Mouse (Mus musculus) limb, embryonic 15.5 days (tissue): ENCODE data around the gene Rab34. TPM values are rescaled to one million over a fixed set of nuclear protein-coding genes. Genes with fewer than 3 reads are reported as not detected.

Experiments used
- ATAC-seq: fragments of 200-750 bp; cut with Nextera tagmentation; 2 replicates; pipeline ENCODE4 v1.8.0; 2017; ENCODE audit warnings: low read depth, moderate TSS enrichment; ENCODE audit not compliant: insufficient number of reproducible peaks, low FRiP score, low TSS enrichment
- H3K27ac ChIP-seq: fragments of 300-500 bp; sonication (generic); 2 replicates; pipeline ENCODE4 v1.5.1; 2015; ENCODE audit warnings: moderate library complexity, mild to moderate bottlenecking, inconsistent platforms
- H3K27me3 ChIP-seq: fragments of 300-500 bp; sonication (generic); 2 replicates; pipeline ENCODE4 v1.6.1; 2015; ENCODE audit warnings: inconsistent platforms
- H3K36me3 ChIP-seq: fragments of 300-500 bp; sonication (generic); 2 replicates; pipeline ENCODE4 v1.6.1; 2015; ENCODE audit warnings: inconsistent platforms
- H3K4me1 ChIP-seq: fragments of 300-500 bp; sonication (generic); 2 replicates; pipeline ENCODE4 v1.6.1; 2015; ENCODE audit warnings: inconsistent platforms
- H3K4me2 ChIP-seq: fragments of 300-500 bp; sonication (generic); 2 replicates; pipeline ENCODE4 v1.6.1; 2015; ENCODE audit warnings: mild to moderate bottlenecking, inconsistent platforms
- H3K4me3 ChIP-seq: fragments of 300-500 bp; sonication (generic); 2 replicates; pipeline ENCODE4 v1.5.1; 2015; ENCODE audit warnings: mild to moderate bottlenecking, inconsistent platforms
- H3K9ac ChIP-seq: fragments of 300-500 bp; sonication (generic); 2 replicates; pipeline ENCODE4 v1.6.1; 2015; ENCODE audit warnings: inconsistent platforms
- H3K9me3 ChIP-seq: fragments of 300-500 bp; sonication (generic); 2 replicates; pipeline ENCODE4 v1.6.1; 2016; ENCODE audit warnings: inconsistent platforms
- WGBS: fragments of 180-500 bp; shearing (Covaris S2); methylation state at CpG from one replicate; pipeline ENCODE4 v1.1.7; 2015; 5-methylcytosine and 5-hydroxymethylcytosine counted together
- polyA plus RNA-seq: library from polyadenylated mRNA; unstranded; fragments of >200 nt; fragmentation: Nextera tagmentation; extraction: Ambion mirVana; gene quantifications from 2 replicates; pipeline ENCODE4 v1.2.1, GENCODE M21; 2015

Rab34 gene
- polyA plus RNA-seq, 1 experiment from 2014 or later, result 153 TPM

- Histone ChIP-seq H3K27me3 (no peaks in the 10 kb centered on the region), H3K9me3 (no peaks in the 10 kb centered on the region), H3K9ac (no peak overlapping the region), H3K27ac (no peak overlapping the region), H3K4me1 (peaks cover 55% of the 10 kb centered on the region), H3K4me2 (no peak overlapping the region), H3K36me3 (peaks cover 68% of the 10 kb centered on the region), H3K4me3 (no peak overlapping the region)
- ATAC-seq, result no peak
- 76% methylated on average over 7 of the region's 7 CpGs for WGBS
Observed at GRCm38 (mm10) chr11:78159557-78159956, 28.7 kb upstream of the Rab34 start.

- Histone ChIP-seq H3K27ac (0 out of 2 replicates have a peak overlapping the region, but pooled peaks have one; percentile 11), H3K27me3 (no peaks in the 10 kb centered on the region), H3K4me2 (no peak overlapping the region), H3K4me1 (peaks cover 52% of the 10 kb centered on the region), H3K9ac (no peak overlapping the region), H3K36me3 (peaks cover 61% of the 10 kb centered on the region), H3K9me3 (no peaks in the 10 kb centered on the region), H3K4me3 (no peak overlapping the region)
- ATAC-seq, result no peak
- 86% methylated on average over 18 of the region's 18 CpGs for WGBS
Observed at GRCm38 (mm10) chr11:78160171-78160570, 28.1 kb upstream of the Rab34 start.

GRCm38 (mm10) chr11:78160675-78161074, 27.6 kb upstream of the Rab34 start:
- no peak for ATAC-seq
- Histone ChIP-seq H3K9ac (no peak overlapping the region), H3K4me1 (peaks cover 54% of the 10 kb centered on the region), H3K27me3 (no peaks in the 10 kb centered on the region), H3K9me3 (no peaks in the 10 kb centered on the region), H3K36me3 (peaks cover 59% of the 10 kb centered on the region), H3K4me2 (no peak overlapping the region), H3K27ac (0 out of 2 replicates have a peak overlapping the region, but pooled peaks have one; percentile 35), H3K4me3 (no peak overlapping the region)
- WGBS, result 88% methylated on average over 3 of the region's 3 CpGs

- Histone ChIP-seq H3K4me1 (peaks cover 58% of the 10 kb centered on the region), H3K27me3 (no peaks in the 10 kb centered on the region), H3K4me2 (0 out of 2 replicates have a peak overlapping the region, but pooled peaks have one; percentile 0), H3K36me3 (peaks cover 57% of the 10 kb centered on the region), H3K9ac (no peak overlapping the region), H3K4me3 (no peak overlapping the region), H3K27ac (0 out of 2 replicates have a peak overlapping the region, but pooled peaks have one; percentile 35), H3K9me3 (no peaks in the 10 kb centered on the region)
- WGBS, result 87% methylated on average over 14 of the region's 14 CpGs
- ATAC-seq, result no peak
Observed at GRCm38 (mm10) chr11:78161169-78161568, 27.1 kb upstream of the Rab34 start.

GRCm38 (mm10) chr11:78161968-78162367, 26.3 kb upstream of the Rab34 start:
- H3K27ac ChIP-seq, result peak overlapping the region; percentile 98
- peak overlapping the region; percentile 90 for H3K4me2 ChIP-seq
- peaks cover 66% of the 10 kb centered on the region for H3K4me1 ChIP-seq
- ATAC-seq, result peak; percentile 0; the same call in 1 of the 2 replicates
- peak overlapping the region; percentile 86 for H3K4me3 ChIP-seq
- WGBS, result 27% methylated on average over 4 of the region's 4 CpGs
- H3K9me3 ChIP-seq, result no peaks in the 10 kb centered on the region
- H3K9ac ChIP-seq, result no peak overlapping the region
- peaks cover 49% of the 10 kb centered on the region for H3K36me3 ChIP-seq
- H3K27me3 ChIP-seq, result no peaks in the 10 kb centered on the region

GRCm38 (mm10) chr11:78162504-78162903, 25.7 kb upstream of the Rab34 start:
- Histone ChIP-seq H3K9ac (no peak overlapping the region), H3K4me1 (peaks cover 67% of the 10 kb centered on the region), H3K27ac (peak overlapping the region; percentile 98), H3K27me3 (no peaks in the 10 kb centered on the region), H3K9me3 (no peaks in the 10 kb centered on the region), H3K36me3 (peaks cover 46% of the 10 kb centered on the region), H3K4me3 (peak overlapping the region; percentile 86), H3K4me2 (peak overlapping the region; percentile 90)
- no peak for ATAC-seq
- 25% methylated on average over 6 of the region's 6 CpGs for WGBS

GRCm38 (mm10) chr11:78163045-78163444, 25.2 kb upstream of the Rab34 start:
- Histone ChIP-seq H3K9me3 (no peaks in the 10 kb centered on the region), H3K27ac (peak overlapping the region; percentile 98), H3K27me3 (no peaks in the 10 kb centered on the region), H3K4me2 (peak overlapping the region; percentile 90), H3K36me3 (peaks cover 40% of the 10 kb centered on the region), H3K4me3 (peak overlapping the region; percentile 86), H3K9ac (peak overlapping the region; percentile 14; the same call in 1 of the 2 replicates), H3K4me1 (peaks cover 64% of the 10 kb centered on the region)
- ATAC-seq, result no peak
- 31% methylated on average over 2 of the region's 2 CpGs for WGBS

GRCm38 (mm10) chr11:78163681-78164603, 24.3 kb upstream of the Rab34 start:
- 0% methylated on average over 22 of the region's 22 CpGs for WGBS
- Histone ChIP-seq H3K27me3 (no peaks in the 10 kb centered on the region), H3K4me3 (peak overlapping the region; percentile 86), H3K36me3 (peaks cover 31% of the 10 kb centered on the region), H3K9ac (peak overlapping the region; percentile 93), H3K9me3 (no peaks in the 10 kb centered on the region), H3K4me1 (peaks cover 65% of the 10 kb centered on the region), H3K27ac (peak overlapping the region; percentile 98), H3K4me2 (peak overlapping the region; percentile 90)
- ATAC-seq, result peak; percentile 52

GRCm38 (mm10) chr11:78164604-78164923, 23.7 kb upstream of the Rab34 start:
- H3K9me3 ChIP-seq, result no peaks in the 10 kb centered on the region
- H3K27ac ChIP-seq, result peak overlapping the region; percentile 98
- H3K27me3 ChIP-seq, result no peaks in the 10 kb centered on the region
- H3K4me3 ChIP-seq, result peak overlapping the region; percentile 86
- H3K4me1 ChIP-seq, result peaks cover 64% of the 10 kb centered on the region
- peak overlapping the region; percentile 93 for H3K9ac ChIP-seq
- peak overlapping the region; percentile 90 for H3K4me2 ChIP-seq
- ATAC-seq, result no peak
- peaks cover 27% of the 10 kb centered on the region for H3K36me3 ChIP-seq
- WGBS, result 0% methylated on average over 14 of the region's 14 CpGs

GRCm38 (mm10) chr11:78164924-78165760, 23.1 kb upstream of the Rab34 start, which contains the start of gene Traf4:
Gene Traf4 (minus strand): TSS chr11:78165589.
- Histone ChIP-seq H3K27me3 (no peaks in the 10 kb centered on the region), H3K27ac (peak within 1 kb of the TSS; percentile 98), H3K9ac (peak within 1 kb of the TSS; percentile 93), H3K9me3 (no peaks in the 10 kb centered on the region), H3K36me3 (peaks cover 21% of the 10 kb centered on the region), H3K4me3 (peak within 1 kb of the TSS; percentile 86), H3K4me2 (peak within 1 kb of the TSS; percentile 90), H3K4me1 (peaks cover 58% of the 10 kb centered on the region)
- WGBS, result under 1% methylated on average over 78 of the region's 78 CpGs
- ATAC-seq, result peak; percentile 77

- peak overlapping the region; percentile 98 for H3K27ac ChIP-seq
- H3K4me1 ChIP-seq, result peaks cover 52% of the 10 kb centered on the region
- peak overlapping the region; percentile 86 for H3K4me3 ChIP-seq
- no peaks in the 10 kb centered on the region for H3K9me3 ChIP-seq
- H3K27me3 ChIP-seq, result no peaks in the 10 kb centered on the region
- H3K36me3 ChIP-seq, result peaks cover 20% of the 10 kb centered on the region
- peak overlapping the region; percentile 38; the same call in 1 of the 2 replicates for H3K9ac ChIP-seq
- ATAC-seq, result 0 out of 2 replicates have a peak, but pooled peaks have one; percentile 5
- peak overlapping the region; percentile 90 for H3K4me2 ChIP-seq
- 2% methylated on average over 16 of the region's 16 CpGs for WGBS
Observed at GRCm38 (mm10) chr11:78165761-78166109, 22.5 kb upstream of the Rab34 start.
